Mouse (Mus musculus) MEL (cell line): ENCODE results near the gene Ppp1r37. TPM values are rescaled to one million over a fixed set of nuclear protein-coding genes. Genes with fewer than 3 reads are reported as not detected.

ENCODE experiments used
- DNase-seq: peaks from one replicate; pipeline ENCODE4 v3.0.0; 2011; ENCODE audit warnings: low read depth, low spot score
- H3K27ac ChIP-seq: 2 replicates; pipeline ENCODE4 v1.5.1; 2012; ENCODE audit warnings: low read depth, mild to moderate bottlenecking, control low read depth, low read length, moderate library complexity; ENCODE audit not compliant: control insufficient read depth
- H3K27me3 ChIP-seq, 2 experiments: fragments of 150-350 bp in 1 of 2; sonication (generic) in 1 of 2; 2 replicates each; pipeline ENCODE4 v1.6.1; 2012; ENCODE audit warnings: low read length in 2 of 2, mild to moderate bottlenecking in 2 of 2, improper control_type of control experiment in 1 of 2, moderate library complexity in 1 of 2; ENCODE audit not compliant: insufficient read depth in 2 of 2, control insufficient read depth in 1 of 2
- H3K36me3 ChIP-seq, 2 experiments: 2 replicates each; pipeline ENCODE4 v1.6.1; 2012 to 2014; ENCODE audit warnings: low read length in 2 of 2, improper control_type of control experiment in 1 of 2, inconsistent platforms in 1 of 2, mild to moderate bottlenecking in 1 of 2; ENCODE audit not compliant: insufficient read depth in 2 of 2, control insufficient read depth in 1 of 2
- H3K4me1 ChIP-seq, 2 experiments: fragments of 150-350 bp in 1 of 2; sonication (generic) in 1 of 2; 2 replicates each; pipeline ENCODE4 v1.6.1; 2012; ENCODE audit warnings: low read length in 2 of 2, improper control_type of control experiment in 1 of 2, mild to moderate bottlenecking in 1 of 2; ENCODE audit not compliant: insufficient read depth in 2 of 2, control insufficient read depth in 1 of 2
- H3K4me3 ChIP-seq, 2 experiments: fragments of 150-350 bp in 1 of 2; sonication (generic) in 1 of 2; 2 replicates each; pipeline ENCODE4 v1.5.1; 2012; ENCODE audit warnings: low read depth in 2 of 2, low read length in 2 of 2, mild to moderate bottlenecking in 2 of 2, moderate library complexity in 2 of 2, control low read depth in 1 of 2, improper control_type of control experiment in 1 of 2; ENCODE audit not compliant: control insufficient read depth in 1 of 2, insufficient read depth in 1 of 2
- H3K79me2 ChIP-seq: 2 replicates; pipeline ENCODE4 v1.6.1; 2012; ENCODE audit warnings: mild to moderate bottlenecking, low read length, moderate library complexity; ENCODE audit not compliant: control insufficient read depth, poor library complexity, insufficient read depth
- H3K9ac ChIP-seq: 2 replicates; pipeline ENCODE4 v1.6.1; 2012; ENCODE audit warnings: low read depth, mild to moderate bottlenecking, control low read depth, low read length, moderate library complexity; ENCODE audit not compliant: control insufficient read depth, poor library complexity, severe bottlenecking
- H3K9me3 ChIP-seq: fragments of 150-350 bp; sonication (generic); replicated peaks from 2 replicates; pipeline ENCODE4 v1.6.1; 2012; ENCODE audit warnings: mild to moderate bottlenecking, low read length, improper control_type of control experiment, moderate library complexity; ENCODE audit not compliant: insufficient read depth
- CHD1 ChIP-seq: IDR thresholded peaks from 2 replicates; pipeline ENCODE4 v1.6.1; 2012; ENCODE audit warnings: low read depth, mild to moderate bottlenecking, inconsistent platforms, low read length, improper control_type of control experiment
- CHD2 ChIP-seq: IDR thresholded peaks from 2 replicates; pipeline ENCODE4 v1.6.1; 2011; ENCODE audit warnings: low read length, improper control_type of control experiment
- CTCF ChIP-seq, 3 experiments: IDR thresholded peaks in 2 of 3; conservative IDR thresholded peaks in 1 of 3; 2 replicates each; pipeline ENCODE4 v1.5.1; 2011 to 2012; ENCODE audit warnings: low read length in 3 of 3, low read depth in 2 of 3, mild to moderate bottlenecking in 2 of 3, improper control_type of control experiment in 1 of 3, inconsistent platforms in 1 of 3, mixed read lengths in 1 of 3, moderate library complexity in 1 of 3; ENCODE audit not compliant: control insufficient read depth in 1 of 3, insufficient read depth in 1 of 3, poor library complexity in 1 of 3, severe bottlenecking in 1 of 3
- EP300 ChIP-seq, 2 experiments: IDR thresholded peaks; 2 replicates each; pipeline ENCODE4 v1.6.1; 2011; ENCODE audit warnings: improper control_type of control experiment in 2 of 2, low read length in 2 of 2, low read depth in 1 of 2, mild to moderate bottlenecking in 1 of 2
- GABPA ChIP-seq: IDR thresholded peaks from 2 replicates; pipeline ENCODE4 v1.6.1; 2012; ENCODE audit warnings: low read depth, mild to moderate bottlenecking, inconsistent platforms, low read length, improper control_type of control experiment, moderate library complexity
- GATA1 ChIP-seq: IDR thresholded peaks from 2 replicates; pipeline ENCODE4 v1.6.1; 2011; ENCODE audit warnings: low read depth, low read length, improper control_type of control experiment
- HCFC1 ChIP-seq: IDR thresholded peaks from 2 replicates; pipeline ENCODE4 v1.6.1; 2012; ENCODE audit warnings: low read depth, mild to moderate bottlenecking, inconsistent platforms, low read length, improper control_type of control experiment, moderate library complexity
- JUND ChIP-seq: IDR thresholded peaks from 2 replicates; pipeline ENCODE4 v1.6.1; 2011; ENCODE audit warnings: low read depth, mild to moderate bottlenecking, improper control_type of control experiment, low read length
- KAT2A ChIP-seq: conservative IDR thresholded peaks from 2 replicates; pipeline ENCODE4 v1.6.1; 2012; ENCODE audit warnings: low read depth, low read length, improper control_type of control experiment, inconsistent platforms
- MAFK ChIP-seq: IDR thresholded peaks from 2 replicates; pipeline ENCODE4 v1.6.1; 2011; ENCODE audit warnings: low read depth, mild to moderate bottlenecking, low read length, improper control_type of control experiment, borderline replicate concordance
- MAZ ChIP-seq: IDR thresholded peaks from 2 replicates; pipeline ENCODE4 v1.6.1; 2012; ENCODE audit warnings: low read depth, mild to moderate bottlenecking, inconsistent platforms, low read length, improper control_type of control experiment
- MYB ChIP-seq: IDR thresholded peaks from 2 replicates; pipeline ENCODE4 v1.6.1; 2011; ENCODE audit warnings: mild to moderate bottlenecking, low read depth, low read length, improper control_type of control experiment
- NELFE ChIP-seq: IDR thresholded peaks from 2 replicates; pipeline ENCODE4 v1.6.1; 2011; ENCODE audit warnings: low read depth, low read length, improper control_type of control experiment
- NRF1 ChIP-seq: IDR thresholded peaks from 2 replicates; pipeline ENCODE4 v1.6.1; 2014; ENCODE audit warnings: low read depth, mild to moderate bottlenecking, inconsistent platforms, low read length, improper control_type of control experiment, moderate library complexity; ENCODE audit not compliant: poor library complexity, insufficient read depth, severe bottlenecking
- POLR2AphosphoS2 ChIP-seq: IDR thresholded peaks from 2 replicates; pipeline ENCODE4 v1.6.1; 2011; ENCODE audit warnings: low read length, improper control_type of control experiment
- RAD21 ChIP-seq: IDR thresholded peaks from 2 replicates; pipeline ENCODE4 v1.6.1; 2011; ENCODE audit warnings: mild to moderate bottlenecking, low read depth, low read length, improper control_type of control experiment
- SMC3 ChIP-seq: IDR thresholded peaks from 2 replicates; pipeline ENCODE4 v1.6.1; 2011; ENCODE audit warnings: low read depth, low read length, improper control_type of control experiment
- TAL1 ChIP-seq: IDR thresholded peaks from 2 replicates; pipeline ENCODE4 v1.6.1; 2012; ENCODE audit warnings: mild to moderate bottlenecking, inconsistent platforms, low read length, moderate library complexity, mixed read lengths
- TBP ChIP-seq: IDR thresholded peaks from 2 replicates; pipeline ENCODE4 v1.8.0; 2011; ENCODE audit warnings: low read depth, low read length, improper control_type of control experiment
- UBTF ChIP-seq: IDR thresholded peaks from 2 replicates; pipeline ENCODE4 v1.6.1; 2012; ENCODE audit warnings: low read depth, mild to moderate bottlenecking, inconsistent platforms, low read length, improper control_type of control experiment, moderate library complexity, borderline replicate concordance; ENCODE audit not compliant: insufficient read depth
- ZKSCAN1 ChIP-seq: IDR thresholded peaks from 2 replicates; pipeline ENCODE4 v1.6.1; 2012; ENCODE audit warnings: low read depth, mild to moderate bottlenecking, inconsistent platforms, low read length, improper control_type of control experiment, moderate library complexity
- ZMIZ1 ChIP-seq: IDR thresholded peaks from 2 replicates; pipeline ENCODE4 v1.6.1; 2012; ENCODE audit warnings: low read depth, mild to moderate bottlenecking, inconsistent platforms, low read length, improper control_type of control experiment, moderate library complexity
- polyA plus RNA-seq, 2 experiments: library from polyadenylated mRNA; stranded (reverse) in 1 of 2; unstranded in 1 of 2; fragments of >175 nt in 1 of 2; fragments of >200 nt in 1 of 2; gene quantifications; 2 replicates each; pipeline versions ENCODE4 v1.2.1 to v1.2.4; 2012; ENCODE audit warnings: low replicate concordance in 2 of 2, low read depth in 1 of 2; ENCODE audit not compliant: insufficient read length in 2 of 2, insufficient read depth in 1 of 2, missing spikeins in 1 of 2
- total RNA-seq: library from RNA; depleted of rRNA; stranded (reverse); fragments of 300-350 nt; gene quantifications from 2 replicates; pipeline ENCODE4 v1.2.3, GENCODE M21; 2012

Ppp1r37 gene
- total and polyA plus RNA-seq, 3 experiments: 13.6 to 29.0 TPM; not detected in 1

- H3K4me1 ChIP-seq: peaks cover 0 to 2% of the 10 kb centered on the region in 2 experiments; a peak in 1 of 4 replicates
- H3K27me3 ChIP-seq: no peaks in the 10 kb centered on the region
- H3K36me3 ChIP-seq: peaks cover 0 to 5% of the 10 kb centered on the region in 2 experiments; a peak in 1 of 4 replicates
- TF ChIP-seq KAT2A (no peak), GATA1 (no peak)
- H3K9ac ChIP-seq: no peak overlapping the region
- no peak overlapping the region for H3K4me3 ChIP-seq
- no peaks in the 10 kb centered on the region for H3K9me3 ChIP-seq
- H3K79me2 ChIP-seq: peaks cover 49% of the 10 kb centered on the region
- no peak for DNase-seq
- H3K27ac ChIP-seq: no peak overlapping the region
Measured at GRCm38 (mm10) chr7:19554168-19554567, 8.7 kb downstream of the Ppp1r37 start.

GRCm38 (mm10) chr7:19552443-19552842 lies 10.4 kb downstream of the Ppp1r37 start:
- H3K27me3 ChIP-seq: no peaks in the 10 kb centered on the region
- no peak overlapping the region for H3K4me3 ChIP-seq
- H3K4me1 ChIP-seq: no peaks in the 10 kb centered on the region
- H3K9ac ChIP-seq: no peak overlapping the region
- H3K36me3 ChIP-seq: peaks cover 0 to 5% of the 10 kb centered on the region in 2 experiments; a peak in 1 of 4 replicates
- no peak overlapping the region for H3K27ac ChIP-seq
- TF ChIP-seq NRF1 (no peak), MYB (no peak)
- no peak for DNase-seq
- H3K9me3 ChIP-seq: no peaks in the 10 kb centered on the region
- peaks cover 44% of the 10 kb centered on the region for H3K79me2 ChIP-seq

- no peak overlapping the region for H3K9ac ChIP-seq
- peaks cover 0 to 5% of the 10 kb centered on the region in 2 experiments; a peak in 1 of 4 replicates for H3K36me3 ChIP-seq
- H3K27ac ChIP-seq: no peak overlapping the region
- H3K9me3 ChIP-seq: no peaks in the 10 kb centered on the region
- no peaks in the 10 kb centered on the region for H3K27me3 ChIP-seq
- DNase-seq: no peak
- H3K79me2 ChIP-seq: peaks cover 41% of the 10 kb centered on the region
- H3K4me1 ChIP-seq: no peaks in the 10 kb centered on the region
- no peak overlapping the region for H3K4me3 ChIP-seq
- no peak for TF ChIP-seq HCFC1
- no peak for TF ChIP-seq GABPA
- no peak for TF ChIP-seq UBTF
- TF ChIP-seq MAFK: no peak
- no peak for TF ChIP-seq EP300 (IDR thresholded peaks at IDR 0.05; ENCODE audit: low read depth in 1 of 2, low read length in 2 of 2)
- TF ChIP-seq NELFE: no peak
- no peak for TF ChIP-seq TAL1
- TF ChIP-seq CHD1: no peak
- TF ChIP-seq ZMIZ1: no peak
- TF ChIP-seq CTCF (IDR thresholded peaks at IDR 0.05 in 2 of 3, conservative IDR thresholded peaks at IDR 0.05 in 1 of 3; ENCODE audit: control insufficient read depth in 1 of 3, insufficient read depth in 1 of 3, low read depth in 2 of 3, low read length in 3 of 3, poor library complexity in 1 of 3, severe bottlenecking in 1 of 3): no peak
- no peak for TF ChIP-seq ZKSCAN1
- TF ChIP-seq KAT2A: no peak
- TF ChIP-seq POLR2AphosphoS2: no peak
- TF ChIP-seq RAD21: no peak
- TF ChIP-seq MAZ: no peak
- no peak for TF ChIP-seq TBP
- TF ChIP-seq JUND: no peak
- no peak for TF ChIP-seq CHD2
- no peak for TF ChIP-seq SMC3
Measured at GRCm38 (mm10) chr7:19551634-19552033, 11.2 kb downstream of the Ppp1r37 start.
